ENCODE assay signal across 20 mouse cellular contexts in the genomic region with DNA sequence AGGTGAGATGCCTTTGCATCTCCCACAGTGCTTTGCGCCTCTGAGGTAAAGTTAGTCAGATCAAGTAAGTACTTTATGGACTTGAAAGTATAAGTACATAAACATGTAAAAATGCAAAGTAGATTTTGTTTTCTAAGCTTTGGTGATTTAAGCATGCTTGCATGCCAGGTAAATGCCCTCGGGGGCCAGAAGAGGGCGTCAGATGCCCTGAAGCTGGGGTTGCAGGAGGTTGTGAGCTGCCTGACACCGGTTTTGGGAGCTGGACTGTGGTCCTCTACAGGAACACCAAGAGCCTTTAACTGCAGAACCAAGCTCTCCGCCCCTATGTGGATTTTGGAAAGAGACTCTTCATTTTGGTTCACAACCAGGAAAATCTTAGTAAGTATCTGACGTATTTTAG.
DNase-seq lines count a peak whose midpoint lies in the region; ATAC-seq and TF ChIP-seq lines count a peak whose summit lies in the region.
"Had no signal": no experiment of that assay in that cellular context is flagged by ENCODE, and none has a peak within 500 bp of the region (broad histone marks: within the 10 kb centered on the region; RNA-seq: fewer than 3 reads in every experiment).

No protein-coding gene starts in this region.

- no peak for ATAC-seq in lung, postnatal 0 days
- ATAC-seq: activated CD4-positive, CD25-positive, alpha-beta regulatory T cell, adult 4 months; hindbrain, embryonic 16.5 days; midbrain, embryonic 16.5 days had no signal

- TF ChIP-seq EP300 in lung, postnatal 0 days (IDR thresholded peaks at IDR 0.05), result no peak

- DNase-seq in kidney, adult 2 months, result no peak
- no peak for DNase-seq in kidney, adult 8-10 months
- DNase-seq in lung, postnatal 0 days (ENCODE audit: low spot score), result no peak
- no peak for DNase-seq in lung, postnatal 36 days
- peak; percentile 53 for DNase-seq in R1 (ENCODE audit: low read depth, low spot score)
- DNase-seq in cerebellum, postnatal 4 days (ENCODE audit: low spot score in 2 of 2), result no peak
- no peak for DNase-seq in cerebellum, adult 2 months
- DNase-seq: adrenal gland, postnatal 14 days; cerebellum, adult 8-10 months; gastrocnemius, postnatal 10 days; heart, postnatal 36 days; right cerebral cortex, adult 18-20 months; spleen, adult 18-20 months; thymus, postnatal 36 days had no signal

- H3K4me2 ChIP-seq in lung, postnatal 0 days (replicated peaks; ENCODE audit: low read depth, low read length), result no peak overlapping the region
- H3K4me2 ChIP-seq: heart, embryonic 12.5 days had no signal

- 90% methylated on average over 6 of the region's 6 CpGs for WGBS in kidney, adult 2 months
- 84% methylated on average over 6 of the region's 6 CpGs for WGBS in lung, postnatal 0 days
- WGBS in cerebellum, adult 2 months, result 87% methylated on average over 6 of the region's 6 CpGs

- no peaks in the 10 kb centered on the region for H3K27me3 ChIP-seq in kidney, adult 2 months (replicated peaks; ENCODE audit: control insufficient read depth, insufficient read depth, low read length)
- no peaks in the 10 kb centered on the region for H3K27me3 ChIP-seq in lung, postnatal 0 days (replicated peaks; ENCODE audit: insufficient read depth, low read length)
- H3K27me3 ChIP-seq in testis, adult 2 months (ENCODE audit: control insufficient read depth, insufficient read depth, low read length), result no peaks in the 10 kb centered on the region
- H3K27me3 ChIP-seq in cerebellum, adult 2 months (ENCODE audit: control insufficient read depth, insufficient read depth, low read length), result no peaks in the 10 kb centered on the region
- H3K27me3 ChIP-seq: heart, embryonic 12.5 days had no signal

- peak overlapping the region; percentile 35; the same call in 1 of the 2 replicates for H3K27ac ChIP-seq in kidney, adult 2 months (ENCODE audit: insufficient read depth, low read depth, low read length)
- no peak overlapping the region for H3K27ac ChIP-seq in lung, postnatal 0 days (ENCODE audit: low read length)
- no peak overlapping the region for H3K27ac ChIP-seq in testis, adult 2 months (ENCODE audit: control insufficient read depth, insufficient read depth, low read depth, low read length)
- no peak overlapping the region for H3K27ac ChIP-seq in cerebellum, adult 2 months (ENCODE audit: insufficient read depth, low read length)
- H3K27ac ChIP-seq: forebrain, embryonic 10.5 days had no signal

- H3K9me3 ChIP-seq in lung, postnatal 0 days (ENCODE audit: low read length), result no peaks in the 10 kb centered on the region
- H3K9me3 ChIP-seq: forebrain, embryonic 10.5 days had no signal

- no peaks in the 10 kb centered on the region for H3K36me3 ChIP-seq in kidney, adult 2 months (ENCODE audit: control insufficient read depth, insufficient read depth, low read length)
- H3K36me3 ChIP-seq in lung, postnatal 0 days (ENCODE audit: insufficient read depth, low read length), result no peaks in the 10 kb centered on the region
- no peaks in the 10 kb centered on the region for H3K36me3 ChIP-seq in testis, adult 2 months (ENCODE audit: control insufficient read depth, insufficient read depth, low read length)
- H3K36me3 ChIP-seq: forebrain, embryonic 10.5 days had no signal

- TF ChIP-seq POLR2A in kidney, adult 2 months (IDR thresholded peaks at IDR 0.05; ENCODE audit: low read depth, low read length), result no peak
- TF ChIP-seq POLR2A in testis, adult 2 months (IDR thresholded peaks at IDR 0.05; ENCODE audit: control insufficient read depth, low read depth, low read length), result no peak
- TF ChIP-seq POLR2A in cerebellum, adult 2 months (IDR thresholded peaks at IDR 0.05; ENCODE audit: borderline replicate concordance, insufficient read depth, low read length), result no peak

- H3K4me1 ChIP-seq in kidney, adult 2 months (ENCODE audit: control insufficient read depth, insufficient read depth, low read length), result no peaks in the 10 kb centered on the region
- H3K4me1 ChIP-seq in lung, postnatal 0 days (ENCODE audit: insufficient read depth, low read depth, low read length), result no peaks in the 10 kb centered on the region
- H3K4me1 ChIP-seq in testis, adult 2 months (ENCODE audit: control insufficient read depth, insufficient read depth, low read length), result no peaks in the 10 kb centered on the region
- H3K4me1 ChIP-seq in cerebellum, adult 2 months (ENCODE audit: control insufficient read depth, insufficient read depth, low read length), result no peaks in the 10 kb centered on the region
- H3K4me1 ChIP-seq: forebrain, embryonic 10.5 days had no signal

- TF ChIP-seq CTCF in kidney, adult 2 months (conservative IDR thresholded peaks at IDR 0.05; ENCODE audit: insufficient read depth, insufficient read length, low read depth, low read length), result no peak
- peak; percentile 32 for TF ChIP-seq CTCF in lung, postnatal 0 days (IDR thresholded peaks at IDR 0.05)
- peak; percentile 60; the same call in 1 of the 2 replicates for TF ChIP-seq CTCF in testis, adult 2 months (IDR thresholded peaks at IDR 0.05; ENCODE audit: control insufficient read depth, insufficient read depth, insufficient replicate concordance, low read depth, low read length)
- no peak for TF ChIP-seq CTCF in cerebellum, adult 2 months (IDR thresholded peaks at IDR 0.05; ENCODE audit: borderline replicate concordance, insufficient read depth, low read depth, low read length)

- H3K9ac ChIP-seq in lung, postnatal 0 days (replicated peaks; ENCODE audit: low read depth), result no peak overlapping the region
- H3K9ac ChIP-seq: heart, embryonic 12.5 days had no signal

- no peak overlapping the region for H3K4me3 ChIP-seq in kidney, adult 2 months (ENCODE audit: insufficient read depth, low read depth, low read length)
- H3K4me3 ChIP-seq in lung, postnatal 0 days (ENCODE audit: low read depth, low read length), result no peak overlapping the region
- H3K4me3 ChIP-seq in testis, adult 2 months (ENCODE audit: control insufficient read depth, low read depth, low read length), result no peak overlapping the region
- no peak overlapping the region for H3K4me3 ChIP-seq in cerebellum, adult 2 months (replicated peaks; ENCODE audit: insufficient read depth, low read depth, low read length)
- H3K4me3 ChIP-seq: forebrain, embryonic 10.5 days; heart, embryonic 12.5 days had no signal

Comparison
In these comparisons a context has a peak if more than half of its experiments do, and no peak if none do; other contexts are left out.
1. CTCF ChIP-seq: peak in lung, postnatal 0 days (single experiment) and testis, adult 2 months (single experiment); none in kidney, adult 2 months (single experiment) and cerebellum, adult 2 months (single experiment).